Mouse (Mus musculus): ENCODE data around the gene Sla2. TPM values are rescaled to one million over a fixed set of nuclear protein-coding genes. Genes with fewer than 3 reads are reported as not detected.
A peak's percentile ranks its signal among the peaks of the same experiment; 100 is the strongest.

Sla2 gene
- total RNA-seq, 2 experiments from 2014 or later = not detected

DNA sequence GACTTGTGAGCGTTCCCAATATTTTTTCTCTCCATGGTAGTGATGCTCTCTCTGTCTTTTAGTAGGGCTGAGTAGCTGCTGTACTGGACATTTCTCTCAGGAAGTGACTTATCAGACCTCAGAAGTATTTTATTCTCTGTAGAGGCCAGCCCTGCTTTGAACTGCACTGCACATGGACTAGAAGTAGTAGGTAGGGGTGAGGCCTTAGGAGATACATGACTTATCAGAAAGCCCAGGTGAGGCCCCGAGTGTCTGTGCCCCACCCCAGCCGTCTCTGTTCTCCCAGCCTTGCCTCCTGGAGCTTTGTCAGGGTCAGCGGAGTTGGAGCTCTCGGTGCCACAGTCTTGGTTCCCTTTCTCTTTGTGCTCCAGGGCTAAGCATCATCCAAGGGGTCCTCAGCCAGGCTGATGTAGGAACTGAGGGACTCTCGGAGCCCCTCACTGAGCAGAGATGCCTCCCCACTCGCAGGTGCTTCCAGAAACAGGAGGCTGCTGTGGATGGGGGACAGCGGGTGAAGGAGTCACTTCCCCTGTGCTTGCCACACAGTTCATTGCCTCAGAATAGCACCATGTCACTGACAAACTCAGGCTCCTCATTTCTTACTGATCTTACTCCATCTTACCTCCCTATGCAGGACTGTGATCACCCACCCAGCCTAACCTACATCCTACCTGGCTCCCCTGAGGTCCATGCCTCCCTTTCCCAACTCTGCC is 12.8 kb downstream of the Sla2 start:
- TF ChIP-seq CTCF (IDR thresholded peaks at IDR 0.05) = no peak
- no peak overlapping the region for H3K27ac ChIP-seq
- DNase-seq = no peak
- intact Hi-C loops (cut with DNase I) = no loop called here
- H3K4me3 ChIP-seq = no peak overlapping the region

DNA sequence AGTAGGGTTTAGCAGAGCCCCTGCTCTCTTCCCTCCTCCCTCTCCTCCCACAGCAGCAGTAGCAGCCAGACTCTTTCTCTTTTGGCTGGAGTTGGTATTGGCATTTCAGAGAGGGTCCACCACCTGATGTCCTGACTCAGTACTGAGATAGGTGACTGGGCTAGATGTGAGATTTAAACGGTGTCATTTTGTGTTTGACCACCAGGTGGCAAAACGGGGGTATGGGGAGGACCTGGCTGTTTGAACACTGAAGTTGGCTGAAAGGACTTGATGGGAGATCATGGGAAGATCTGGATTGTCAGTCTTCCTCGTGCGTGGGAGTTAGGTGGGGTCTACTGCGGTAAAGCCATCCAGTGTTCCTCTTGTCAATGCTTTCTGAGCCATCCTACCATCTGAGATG is 13.4 kb downstream of the Sla2 start:
- Histone ChIP-seq H3K27ac (no peak overlapping the region), H3K4me3 (no peak overlapping the region)
- TF ChIP-seq CTCF (IDR thresholded peaks at IDR 0.05) = peak; percentile 73
- peak; percentile 44 for DNase-seq
- intact Hi-C loops (cut with DNase I) = loop anchor here (1.0 to 2.0 kb wide), 2 partner anchors 123 to 221 kb away; no protein-coding TSS in a partner anchor

DNA sequence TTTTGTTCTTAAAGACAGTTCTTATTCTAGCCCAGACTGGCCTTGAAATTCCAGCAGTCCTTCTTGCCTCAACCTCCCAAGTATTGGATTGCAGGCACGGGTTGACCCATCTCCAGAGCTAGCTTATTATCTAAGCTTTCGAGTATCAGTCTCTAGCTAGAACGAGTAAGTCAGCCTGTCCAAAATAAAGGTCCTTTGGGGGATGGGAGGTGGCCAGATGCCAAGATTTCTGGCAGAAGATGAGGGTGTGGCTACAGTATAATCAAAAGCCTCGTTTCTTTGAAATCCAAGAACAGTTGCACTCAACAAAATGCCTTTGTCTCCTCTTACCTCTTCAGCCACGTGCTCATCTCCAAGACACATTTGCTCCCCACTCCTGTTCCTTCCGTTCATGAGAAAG is 16.5 kb downstream of the Sla2 start:
- Histone ChIP-seq H3K4me3 (no peak overlapping the region), H3K27ac (no peak overlapping the region)
- peak; percentile 53 for DNase-seq
- TF ChIP-seq CTCF (IDR thresholded peaks at IDR 0.05) = no peak
- intact Hi-C loops (cut with DNase I) = no loop called here

DNA sequence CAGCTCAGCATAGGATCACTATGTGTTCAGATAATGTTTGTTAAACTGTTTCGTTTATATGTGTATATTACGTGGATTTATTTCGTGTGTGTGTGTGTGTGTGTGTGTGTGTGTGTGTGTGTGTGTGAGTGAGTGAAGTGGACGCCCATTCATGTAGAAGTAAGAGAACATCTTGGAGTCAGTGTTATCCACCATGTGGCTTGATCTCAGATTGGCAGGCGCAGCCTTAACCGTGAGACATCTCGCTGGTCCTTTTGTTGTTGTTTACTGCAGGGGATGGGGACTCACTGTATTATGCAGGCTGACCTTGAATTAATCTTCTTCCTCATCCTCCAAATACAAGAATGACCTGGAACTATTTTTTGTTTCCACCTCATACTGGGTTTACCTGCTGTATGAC is 17.4 kb downstream of the Sla2 start:
- intact Hi-C loops (cut with DNase I) = loop anchor here (10.0 kb wide), 1 partner anchor 135 kb away; no protein-coding TSS in a partner anchor
- TF ChIP-seq CTCF (IDR thresholded peaks at IDR 0.05) = no peak
- DNase-seq = no peak
- Histone ChIP-seq H3K27ac (no peak overlapping the region), H3K4me3 (no peak overlapping the region)

DNA sequence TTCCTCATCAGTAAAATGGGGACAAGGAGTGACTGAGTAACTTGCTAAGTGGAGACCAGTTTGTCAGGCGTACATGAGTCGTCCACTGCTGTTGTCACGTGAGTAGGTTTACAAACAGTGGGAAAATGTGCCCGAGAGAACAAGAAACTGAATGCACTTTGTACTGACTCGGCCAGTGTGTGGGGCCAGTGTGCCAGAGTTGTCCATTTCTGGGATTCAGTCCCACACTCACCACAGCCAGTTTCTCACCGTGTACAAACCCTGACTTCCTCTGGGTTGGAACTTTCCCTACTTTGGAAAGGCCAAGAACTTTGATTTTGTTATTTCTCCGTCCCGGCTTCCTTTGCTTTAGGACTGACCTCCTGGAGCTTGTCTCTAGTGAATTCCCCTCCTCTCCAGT is 18.0 kb downstream of the Sla2 start:
- DNase-seq = no peak
- intact Hi-C loops (cut with DNase I) = loop anchor here (10.0 kb wide), 1 partner anchor 134 kb away; no protein-coding TSS in a partner anchor
- Histone ChIP-seq H3K27ac (peak overlapping the region; percentile 32; the same call in 1 of the 2 replicates), H3K4me3 (no peak overlapping the region)
- TF ChIP-seq CTCF (IDR thresholded peaks at IDR 0.05) = no peak

DNA sequence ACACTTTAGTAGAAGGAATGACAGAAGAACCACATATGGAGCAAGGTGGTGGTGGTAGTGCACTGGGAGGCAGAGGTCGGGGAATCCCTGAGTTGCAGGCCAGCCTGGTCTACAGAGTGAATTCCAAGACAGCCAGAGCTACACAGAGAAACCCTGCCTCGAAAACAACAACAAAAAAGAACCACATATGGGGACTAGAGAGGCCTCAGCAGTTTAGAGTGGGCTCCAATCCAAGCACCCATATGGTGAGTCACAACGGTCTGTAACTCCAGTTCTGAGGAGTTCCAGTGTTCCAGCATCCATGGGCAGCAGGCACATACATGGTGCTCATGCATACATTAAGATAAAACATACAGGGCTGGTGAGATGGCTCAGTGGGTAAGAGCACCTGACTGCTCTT is 22.5 kb downstream of the Sla2 start:
- intact Hi-C loops (cut with DNase I) = loop anchor here (5.0 to 10.0 kb wide), 2 partner anchors 130 to 213 kb away; partner anchors contain the start of gene Soga1
- peak overlapping the region; percentile 85 for H3K4me3 ChIP-seq
- no peak for DNase-seq
- TF ChIP-seq CTCF (IDR thresholded peaks at IDR 0.05) = no peak
- peak overlapping the region; percentile 96 for H3K27ac ChIP-seq

DNA sequence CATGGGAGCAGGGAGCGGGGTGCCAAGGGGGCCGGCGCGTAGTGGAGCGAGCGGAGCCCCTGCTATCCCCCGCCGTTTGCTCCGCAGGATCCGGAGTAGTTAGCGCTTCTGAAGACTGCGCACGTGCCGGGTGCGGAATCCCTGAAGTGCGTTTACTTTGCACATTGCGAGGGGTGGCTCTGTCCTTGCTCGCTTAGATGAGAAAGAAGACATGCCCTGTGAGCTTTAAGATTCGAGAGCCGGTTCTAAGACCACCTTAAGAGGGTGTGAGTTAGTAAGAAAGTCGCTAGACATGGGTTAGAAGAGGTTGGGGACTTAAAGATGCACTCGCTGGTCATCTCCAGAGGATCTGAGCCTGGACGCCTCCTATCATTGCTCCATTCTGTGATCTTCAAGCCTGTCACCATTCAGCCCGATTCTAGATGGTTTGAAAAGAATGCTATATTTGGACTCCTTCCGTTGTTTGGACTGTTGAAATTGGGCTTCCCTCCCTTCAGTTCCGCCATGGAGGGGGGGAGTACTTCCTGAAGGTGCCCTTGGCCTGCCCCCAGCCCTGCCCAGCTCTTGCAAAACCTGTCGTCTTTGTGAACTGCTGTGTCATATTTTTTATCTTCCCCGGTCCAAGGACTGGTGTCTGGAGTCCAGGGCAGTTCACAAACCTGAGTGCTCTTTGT is 23.4 kb downstream of the Sla2 start:
- Histone ChIP-seq H3K4me3 (peak overlapping the region; percentile 85), H3K27ac (peak overlapping the region; percentile 96)
- peak; percentile 51 for DNase-seq
- no peak for TF ChIP-seq CTCF (IDR thresholded peaks at IDR 0.05)
- intact Hi-C loops (cut with DNase I) = loop anchor here (5.0 to 10.0 kb wide), 2 partner anchors 129 to 214 kb away; partner anchors contain the start of gene Soga1

DNA sequence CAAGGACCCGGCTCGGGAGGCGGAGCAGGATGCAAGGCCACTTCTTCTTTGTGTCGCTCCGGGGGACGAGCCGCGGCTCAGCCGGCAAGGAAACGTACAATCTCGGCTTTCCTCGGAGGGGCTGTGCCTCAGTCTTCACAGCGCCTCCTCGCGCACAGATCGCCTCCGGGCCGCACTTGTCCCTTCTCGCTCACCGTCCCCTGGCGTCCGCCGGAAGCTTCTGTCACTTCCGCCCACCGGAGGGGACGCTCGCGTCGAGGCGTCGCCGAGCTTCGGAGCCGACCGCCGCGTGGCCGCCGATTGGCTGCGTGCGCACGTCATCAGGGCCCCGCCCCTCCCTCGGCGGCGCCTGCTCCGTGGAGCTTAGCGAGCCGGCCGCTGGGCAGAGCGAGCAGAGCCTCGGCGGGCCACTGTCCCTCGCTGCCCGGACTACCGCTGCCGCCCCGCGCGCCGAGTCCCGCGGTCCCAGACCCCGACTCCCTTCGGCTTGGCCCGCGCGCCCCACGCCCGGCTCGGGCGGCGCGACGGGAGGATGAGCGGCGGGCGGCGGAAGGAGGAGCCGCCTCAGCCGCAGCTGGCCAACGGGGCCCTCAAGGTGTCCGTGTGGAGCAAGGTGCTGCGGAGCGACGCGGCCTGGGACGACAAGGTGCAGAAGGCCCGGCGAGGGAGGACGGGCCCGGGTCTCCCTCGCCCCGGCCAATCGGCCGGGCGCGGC is 24.1 kb downstream of the Sla2 start, which contains the start of gene Rab5if:
TSS of gene Rab5if (plus strand) at position 357 of the 715 bp plus-strand sequence.
- peak within 1 kb of the TSS; percentile 96 for H3K27ac ChIP-seq
- intact Hi-C loops (cut with DNase I) = loop anchor here (5.0 to 10.0 kb wide), 2 partner anchors 128 to 214 kb away; partner anchors contain the start of gene Soga1
- DNase-seq = peak; percentile 99
- peak; percentile 73 for TF ChIP-seq CTCF (IDR thresholded peaks at IDR 0.05)
- H3K4me3 ChIP-seq = peak within 1 kb of the TSS; percentile 85

DNA sequence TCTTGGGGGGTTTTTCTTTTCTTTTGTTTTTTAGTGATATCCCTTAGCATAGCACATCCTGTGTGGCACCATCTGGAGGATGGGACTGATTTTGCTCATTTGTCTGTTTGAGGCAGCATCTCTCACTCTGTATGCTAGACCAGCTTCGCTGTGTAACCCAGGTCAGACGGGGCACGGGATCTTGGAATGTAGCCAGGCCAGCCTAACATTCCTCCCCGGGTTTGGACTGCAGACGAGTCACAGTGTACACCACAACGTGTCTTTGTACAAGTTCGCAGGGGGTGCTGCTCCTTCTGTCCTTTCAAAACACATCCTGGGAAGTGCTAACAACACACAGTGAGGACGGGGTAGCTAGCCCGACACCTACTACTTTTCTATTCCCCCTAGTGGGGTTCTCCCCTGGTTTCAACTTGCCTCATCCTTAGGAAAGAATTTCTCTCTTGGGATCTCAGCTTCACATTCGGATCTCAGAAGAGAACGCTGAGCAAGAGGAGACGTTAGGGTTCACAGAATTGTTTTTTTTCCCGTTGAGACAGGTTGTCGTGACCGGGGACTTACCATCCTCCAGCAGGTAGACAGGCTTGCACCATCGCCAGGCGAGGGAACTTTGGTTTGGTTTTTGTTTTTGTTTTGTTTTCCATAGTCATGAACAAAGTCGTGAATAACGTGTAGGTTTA is 24.8 kb downstream of the Sla2 start:
- Histone ChIP-seq H3K4me3 (peak overlapping the region; percentile 85), H3K27ac (peak overlapping the region; percentile 96)
- intact Hi-C loops (cut with DNase I) = loop anchor here (5.0 to 10.0 kb wide), 2 partner anchors 127 to 215 kb away; partner anchors contain the start of gene Soga1
- peak; percentile 49 for DNase-seq
- no peak for TF ChIP-seq CTCF (IDR thresholded peaks at IDR 0.05)

DNA sequence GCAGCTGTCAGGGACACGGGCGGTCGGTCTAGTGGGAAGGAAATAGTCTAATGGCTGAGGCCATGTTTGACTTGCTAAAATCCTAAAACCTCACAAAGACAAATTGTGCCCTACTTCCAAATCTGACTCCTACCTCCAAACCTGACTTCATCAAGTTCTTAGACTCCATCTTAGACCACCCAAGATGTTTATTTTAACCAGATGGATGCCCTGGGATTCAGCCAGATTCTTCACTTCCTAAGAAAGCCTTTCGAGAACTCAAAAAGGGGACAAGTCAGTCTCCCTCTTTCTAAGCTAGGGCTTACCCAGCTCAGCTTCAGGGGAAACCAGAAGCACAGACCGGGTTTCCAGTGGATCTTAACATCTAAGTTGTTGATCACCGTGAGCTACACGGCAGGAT is 28.3 kb downstream of the Sla2 start:
- Histone ChIP-seq H3K4me3 (no peak overlapping the region), H3K27ac (no peak overlapping the region)
- TF ChIP-seq CTCF (IDR thresholded peaks at IDR 0.05) = no peak
- DNase-seq = no peak
- intact Hi-C loops (cut with DNase I) = no loop called here

DNA sequence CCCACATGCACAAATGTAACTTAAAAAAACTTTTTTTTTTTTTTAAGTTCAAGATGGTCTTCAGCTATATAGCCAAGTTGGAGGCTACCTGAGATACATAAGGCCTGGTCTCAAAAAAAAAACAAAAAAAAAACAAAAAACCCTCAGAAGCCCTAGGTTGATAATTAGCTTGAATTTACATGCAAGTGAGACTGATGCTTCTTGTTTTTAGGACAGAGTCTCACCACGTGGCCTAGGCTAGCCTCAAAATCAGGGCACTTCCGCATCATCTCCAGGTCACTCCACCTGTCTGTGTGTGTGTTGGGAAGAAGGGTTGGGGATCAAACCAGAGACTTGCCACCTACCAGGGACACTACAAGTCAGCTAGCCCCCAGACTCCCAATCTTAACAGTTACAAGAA is 29.2 kb downstream of the Sla2 start, which contains the start of gene 4930518I15Rik:
TSS of gene 4930518I15Rik (minus strand) at position 112 of the 400 bp plus-strand sequence.
- no peak for DNase-seq
- TF ChIP-seq CTCF (IDR thresholded peaks at IDR 0.05) = no peak
- intact Hi-C loops (cut with DNase I) = loop anchor here (2.0 kb wide), 1 partner anchor 51 kb away; no protein-coding TSS in a partner anchor
- no peak within 1 kb of the TSS for H3K4me3 ChIP-seq
- H3K27ac ChIP-seq = no peak within 1 kb of the TSS

DNA sequence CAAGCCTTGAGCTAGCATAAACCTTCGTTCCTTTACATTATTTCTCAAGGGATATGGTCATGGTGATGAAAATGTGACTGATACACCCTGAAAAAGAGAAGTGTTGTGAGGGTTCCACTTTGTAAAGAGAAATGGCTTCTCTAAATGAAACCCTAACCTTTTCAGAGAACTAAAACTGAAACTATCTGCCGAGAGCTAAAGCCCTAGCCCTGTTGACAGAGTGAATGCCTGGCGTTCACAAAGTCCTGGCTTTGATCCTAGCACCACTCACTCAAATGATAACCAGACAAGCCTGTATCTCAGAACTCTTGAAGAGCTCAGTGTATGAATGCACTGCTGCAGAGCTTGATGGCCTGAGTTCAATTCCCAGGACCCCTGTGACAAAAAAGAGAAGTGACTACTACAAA is 29.6 kb downstream of the Sla2 start:
- H3K4me3 ChIP-seq = no peak overlapping the region
- no peak for DNase-seq
- intact Hi-C loops (cut with DNase I) = loop anchor here (2.0 kb wide), 1 partner anchor 51 kb away; no protein-coding TSS in a partner anchor
- H3K27ac ChIP-seq = no peak overlapping the region
- no peak for TF ChIP-seq CTCF (IDR thresholded peaks at IDR 0.05)
